Mouse (Mus musculus): Measurements from ENCODE around the gene Wdr95. TPM values are rescaled to one million over a fixed set of nuclear protein-coding genes. Genes with fewer than 3 reads are reported as not detected.

The Wdr95 gene
- polyA plus RNA-seq, 1 experiment from 2014 or later = 0.08 TPM

GRCm38 (mm10) chr5:149658741-149659413, 130.4 kb downstream of the Wdr95 start:
- Histone ChIP-seq H3K9ac (replicated peaks) (no peak overlapping the region), H3K36me3 (no peaks in the 10 kb centered on the region), H3K4me3 (no peak overlapping the region), H3K4me1 (peaks cover 3% of the 10 kb centered on the region; the same call in 1 of the 2 replicates), H3K27ac (replicated peaks) (no peak overlapping the region), H3K9me3 (0 out of 2 replicates have a peak, but pooled peaks cover 3% of the 10 kb centered on the region), H3K4me2 (replicated peaks) (no peak overlapping the region), H3K27me3 (no peaks in the 10 kb centered on the region)
- ATAC-seq (ENCODE audit: low FRiP score, low read depth) = no peak
- WGBS = 72% methylated on average over 9 of the region's 9 CpGs

DNA sequence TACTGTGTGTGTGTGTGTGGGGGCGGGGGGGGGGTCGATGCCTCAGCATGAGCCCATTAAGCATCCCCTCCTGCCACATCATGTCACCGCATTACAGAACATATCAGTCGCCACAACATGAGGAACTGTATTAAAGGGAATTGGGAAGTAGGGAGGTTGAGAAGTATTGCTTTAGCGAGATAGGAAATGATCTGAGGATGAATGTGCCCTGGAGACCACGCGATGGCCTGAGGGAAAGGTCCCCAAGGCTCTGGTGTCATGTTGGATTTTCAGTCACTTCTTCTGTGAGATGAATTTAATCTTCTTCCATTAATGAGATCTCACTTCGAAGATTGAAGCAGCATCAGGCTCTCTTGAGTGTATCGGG, 130.9 kb downstream of the Wdr95 start:
- H3K27ac ChIP-seq (replicated peaks) = no peak overlapping the region
- no peak for ATAC-seq (ENCODE audit: low FRiP score, low read depth)
- H3K36me3 ChIP-seq = no peaks in the 10 kb centered on the region
- 59% methylated on average over 9 of the region's 9 CpGs for whole genome bisulfite sequencing
- no peak overlapping the region for H3K4me2 ChIP-seq (replicated peaks)
- H3K4me1 ChIP-seq = peaks cover 3% of the 10 kb centered on the region; the same call in 1 of the 2 replicates
- no peak overlapping the region for H3K9ac ChIP-seq (replicated peaks)
- H3K4me3 ChIP-seq = no peak overlapping the region
- H3K9me3 ChIP-seq = 0 out of 2 replicates have a peak, but pooled peaks cover 3% of the 10 kb centered on the region
- H3K27me3 ChIP-seq = no peaks in the 10 kb centered on the region

- Histone ChIP-seq H3K27ac (replicated peaks) (no peak overlapping the region), H3K4me2 (replicated peaks) (no peak overlapping the region), H3K9me3 (0 out of 2 replicates have a peak, but pooled peaks cover 3% of the 10 kb centered on the region), H3K36me3 (no peaks in the 10 kb centered on the region), H3K27me3 (no peaks in the 10 kb centered on the region), H3K4me1 (peaks cover 3% of the 10 kb centered on the region; the same call in 1 of the 2 replicates), H3K9ac (replicated peaks) (no peak overlapping the region), H3K4me3 (no peak overlapping the region)
- no peak for ATAC-seq (ENCODE audit: low FRiP score, low read depth)
- 92% methylated on average over 6 of the region's 6 CpGs for WGBS
Measured at GRCm38 (mm10) chr5:149661428-149661827, 132.9 kb downstream of the Wdr95 start.

Other genes starting within 250 kb of the Wdr95 start
- 1.0 and 1.1 TPM in 2 replicates for gene Medag, start 116.9 kb upstream of the Wdr95 start, polyA plus RNA-seq (2016; fragmentation: Nextera tagmentation; extraction: Ambion mirVana)
- 1.1 and 1.7 TPM in 2 replicates for gene Tex26, start 89.0 kb upstream of the Wdr95 start, polyA plus RNA-seq (2016; fragmentation: Nextera tagmentation; extraction: Ambion mirVana)
- gene Hsph1, start 107.7 kb downstream of the Wdr95 start, polyA plus RNA-seq (2016; fragmentation: Nextera tagmentation; extraction: Ambion mirVana) = 105 and 119 TPM in 2 replicates
- gene B3glct, start 149.6 kb downstream of the Wdr95 start, polyA plus RNA-seq (2016; fragmentation: Nextera tagmentation; extraction: Ambion mirVana) = 15.2 and 16.0 TPM in 2 replicates

Measured in midbrain, embryonic 12.5 days (tissue).